Mouse (Mus musculus) gastrocnemius, postnatal 25 days (tissue): ENCODE data around the gene Dmc1. TPM values are rescaled to one million over a fixed set of nuclear protein-coding genes. Genes with fewer than 3 reads are reported as not detected.

Source experiments
- DNase-seq: peaks from one replicate; pipeline ENCODE4 v3.0.0; 2022
- long read RNA-seq, 2 experiments: library from polyadenylated mRNA; stranded (forward); transcript quantifications; one replicate each; pipeline ENCODE4 v2.0.0; 2021
- total RNA-seq, 2 experiments: library from RNA; stranded (reverse); gene quantifications; 1 replicate in 1 of 2; 2 replicates in 1 of 2; pipeline ENCODE4 v1.2.3; 2021

Dmc1 gene
- not detected for total RNA-seq
- long read RNA-seq, experiment 1: 0 reads
- long read RNA-seq, experiment 2: 0 reads

DNA sequence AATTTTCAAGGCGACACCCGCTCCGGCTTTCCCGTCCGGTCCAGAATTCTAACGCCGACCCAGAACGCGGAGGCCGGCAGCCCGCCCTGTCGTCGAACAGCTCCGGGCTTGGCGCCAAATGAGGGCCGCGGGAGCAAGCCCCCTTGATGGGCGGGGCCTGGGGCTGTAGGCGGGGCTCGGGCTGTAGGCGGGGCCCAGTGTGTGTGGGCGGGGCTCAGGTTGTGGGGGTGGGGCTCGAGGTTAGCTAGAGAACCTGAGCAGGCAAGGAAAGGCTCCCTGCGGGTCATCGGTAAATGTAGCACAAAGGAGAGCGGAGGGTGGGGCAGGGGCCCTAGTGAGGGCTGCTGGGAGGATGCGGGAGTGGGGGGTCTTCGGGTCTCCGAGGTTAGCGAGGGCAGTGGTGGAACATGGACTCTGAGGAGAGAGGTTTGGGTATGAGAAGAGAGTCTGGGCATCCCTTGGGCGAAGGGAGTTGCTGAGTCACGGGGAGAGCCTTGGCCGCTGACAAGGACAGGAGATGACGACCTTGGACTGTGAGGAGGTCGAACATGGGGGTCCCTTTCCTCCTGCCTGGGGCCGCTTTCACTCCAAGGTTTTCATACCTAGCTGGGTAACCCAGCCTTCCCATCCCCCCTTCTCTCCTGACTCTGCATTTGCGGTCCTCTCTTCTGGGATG, at the start of gene Dmc1:
Gene Dmc1, minus strand, starts transcription at position 120 of the 676 bp plus-strand sequence.
- peak; percentile 13 for DNase-seq

DNA sequence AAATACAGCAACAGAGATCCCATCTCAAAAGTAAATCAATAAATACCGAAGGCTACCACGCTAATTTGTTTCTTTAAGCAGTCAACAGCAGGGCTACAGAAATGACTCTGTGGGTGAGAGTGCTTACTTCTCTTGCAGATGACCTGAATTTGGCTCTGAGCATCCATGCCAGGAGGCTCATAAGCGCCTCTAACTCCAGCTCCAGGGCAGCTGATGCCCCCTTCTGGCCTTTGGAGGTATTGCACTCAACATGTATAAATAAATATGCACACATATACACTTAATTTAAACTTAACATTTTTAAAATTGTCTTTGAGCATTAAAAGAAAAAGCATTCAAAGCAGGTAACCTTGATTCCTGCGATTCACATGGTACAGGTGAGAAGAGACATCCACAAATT, 46.6 kb upstream of the Dmc1 start:
- DNase-seq: no peak

DNA sequence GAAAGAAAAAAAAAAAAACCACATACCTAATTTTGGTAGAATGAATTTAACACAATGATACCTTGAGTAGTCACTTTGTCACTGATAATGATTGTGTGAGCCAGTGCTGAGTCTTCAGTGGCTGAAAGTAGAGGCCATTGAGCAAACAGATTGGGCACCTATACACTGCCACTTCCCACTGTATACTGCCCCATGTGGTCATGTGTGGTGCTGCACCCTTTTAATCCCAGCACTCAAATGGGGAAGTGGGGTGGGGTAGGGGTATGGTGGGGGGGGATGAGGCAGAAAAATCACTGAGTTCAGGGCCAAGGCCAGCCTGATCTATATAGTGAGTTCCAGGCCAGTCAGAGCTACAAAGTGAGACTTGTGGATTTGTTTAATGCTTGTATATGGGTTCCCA, 45.7 kb upstream of the Dmc1 start:
- DNase-seq: no peak

DNA sequence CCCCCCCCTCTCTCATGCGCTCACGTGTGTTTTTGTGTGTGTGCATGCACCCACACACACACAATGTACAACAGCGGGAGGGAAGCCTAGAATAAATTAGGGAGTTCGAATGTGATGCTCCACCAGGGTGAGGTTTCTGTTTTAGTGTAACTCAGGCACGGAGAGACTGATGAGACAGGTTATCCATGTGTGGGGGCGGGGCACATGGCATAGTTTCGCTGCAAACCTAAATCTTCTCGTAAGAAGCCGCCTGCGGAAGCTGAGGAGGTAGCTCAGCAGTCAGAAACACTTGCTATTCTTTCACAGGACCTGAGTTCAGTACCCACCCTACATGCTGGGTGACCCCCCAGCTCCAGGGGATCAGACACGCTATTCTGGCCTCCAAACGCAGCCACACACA, 43.2 kb upstream of the Dmc1 start:
- DNase-seq: no peak

DNA sequence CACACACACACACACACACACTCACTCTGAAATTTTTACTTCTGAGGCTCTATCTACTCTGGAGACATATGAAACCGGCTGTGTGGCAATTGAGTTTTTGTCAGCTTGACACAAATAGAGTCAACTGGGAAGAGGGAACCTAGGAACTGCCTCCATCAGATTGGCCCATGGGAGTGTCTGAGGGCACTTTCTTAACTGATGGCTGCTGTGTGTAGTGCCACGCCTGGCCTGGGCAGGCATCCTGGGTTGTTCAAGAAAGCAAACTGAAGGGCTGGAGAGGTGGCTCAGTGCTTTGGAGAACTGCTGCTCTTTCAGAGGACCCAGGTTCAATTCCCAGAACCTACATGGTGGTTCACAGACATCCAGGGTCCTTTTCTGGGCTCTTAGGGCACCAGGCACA, 40.6 kb upstream of the Dmc1 start:
- no peak for DNase-seq

DNA sequence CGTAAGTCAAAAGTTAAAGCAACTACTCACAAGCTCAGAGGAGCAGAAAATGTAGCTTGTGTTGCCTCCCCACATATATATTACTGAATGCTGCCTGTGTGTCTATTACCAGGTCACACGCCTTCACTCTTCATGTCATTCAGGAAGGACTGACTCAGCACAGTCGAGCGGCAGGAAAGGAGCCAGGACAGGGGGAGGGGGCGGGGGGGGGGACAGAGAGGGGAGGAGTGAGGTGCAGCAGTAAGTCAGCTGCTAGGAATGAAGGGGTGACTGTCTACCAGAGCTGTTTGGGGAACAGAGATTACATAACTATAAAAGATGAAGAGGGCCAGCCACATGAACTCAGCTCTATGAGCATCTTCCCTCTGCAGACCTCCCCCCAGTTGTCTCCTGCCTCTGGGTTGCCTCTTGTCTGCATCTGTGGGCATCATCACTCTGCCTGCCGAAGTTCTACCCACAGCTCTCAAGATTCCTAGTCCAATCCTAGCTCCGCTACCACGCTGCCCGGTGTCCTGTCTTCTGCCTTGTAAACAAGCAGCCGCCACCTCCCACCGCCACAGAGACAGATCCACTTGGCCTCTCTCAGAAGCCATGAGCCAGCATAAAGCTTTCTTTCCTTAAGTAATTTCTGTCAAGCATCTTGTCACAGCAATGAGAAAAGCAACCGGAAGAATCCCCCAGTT, 36.4 kb upstream of the Dmc1 start:
- no peak for DNase-seq

DNA sequence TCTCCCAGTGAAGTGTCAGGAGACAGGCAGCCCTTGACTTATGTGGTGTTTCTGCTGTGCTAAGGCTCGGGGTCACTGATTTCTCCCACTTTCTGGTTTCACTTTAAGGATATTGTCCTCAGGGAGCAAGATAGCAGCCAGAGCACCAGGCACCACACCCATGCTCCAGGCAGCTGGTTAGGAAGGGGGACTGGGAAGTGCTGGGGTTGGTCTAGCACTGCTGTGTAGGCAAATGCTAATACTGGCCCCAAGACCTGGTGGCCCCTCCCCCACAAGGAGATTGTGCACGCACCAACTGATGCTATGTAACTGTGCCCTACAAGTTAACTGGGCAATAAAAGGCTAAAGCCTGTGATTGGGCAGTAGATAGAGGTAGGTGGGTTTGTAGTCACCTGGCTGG, 25.6 kb upstream of the Dmc1 start:
- DNase-seq: no peak

DNA sequence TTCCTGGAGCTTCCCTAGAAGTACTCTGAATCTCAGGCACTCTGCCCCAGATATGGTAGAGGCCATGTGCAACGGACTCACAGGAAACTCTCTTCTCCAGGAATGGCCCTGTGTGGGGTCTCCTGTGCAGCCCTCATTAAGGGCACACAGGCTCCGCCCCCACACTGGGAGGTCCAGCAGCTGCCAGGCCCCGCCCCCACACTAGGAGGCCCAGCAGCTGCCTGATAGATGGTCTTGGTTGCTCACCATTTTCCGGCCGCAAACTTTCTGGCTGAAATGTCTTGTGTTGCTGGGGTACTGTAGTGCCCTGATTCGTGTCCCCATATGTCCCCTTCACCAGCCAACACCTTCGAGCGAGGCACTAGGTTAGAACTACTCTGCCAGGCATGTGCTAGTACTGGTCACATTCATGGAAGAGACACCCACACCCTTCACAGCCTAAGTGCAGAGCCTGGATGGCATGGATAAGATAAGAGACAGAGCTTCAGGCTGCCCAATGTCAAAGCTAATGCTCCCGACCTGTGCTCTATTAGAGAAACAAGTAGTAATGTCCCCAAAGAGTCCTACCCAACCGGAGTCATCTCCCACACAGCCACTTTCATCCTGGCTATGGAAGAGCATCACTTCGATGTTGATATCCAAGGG, 15.0 kb upstream of the Dmc1 start:
- DNase-seq: peak; percentile 3

DNA sequence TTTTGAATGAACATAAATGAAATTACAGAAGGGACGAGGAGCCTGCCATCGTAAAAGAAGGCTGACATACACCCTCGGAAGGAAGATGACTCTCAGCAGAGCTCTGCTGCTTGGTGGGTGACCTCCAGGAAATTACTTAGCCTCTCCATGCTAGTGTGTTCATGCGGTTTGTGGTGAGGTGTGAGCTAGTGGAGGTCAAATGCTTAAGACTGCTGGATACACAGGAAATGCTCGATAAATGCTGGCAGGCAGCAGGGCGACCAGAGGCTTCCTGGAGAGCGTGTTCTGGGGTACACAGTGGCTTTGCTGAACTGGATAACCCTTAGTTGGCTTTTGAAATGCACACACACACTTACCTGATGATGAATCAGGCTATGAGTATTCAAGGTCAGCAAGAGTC, 13.5 kb upstream of the Dmc1 start:
- no peak for DNase-seq

DNA sequence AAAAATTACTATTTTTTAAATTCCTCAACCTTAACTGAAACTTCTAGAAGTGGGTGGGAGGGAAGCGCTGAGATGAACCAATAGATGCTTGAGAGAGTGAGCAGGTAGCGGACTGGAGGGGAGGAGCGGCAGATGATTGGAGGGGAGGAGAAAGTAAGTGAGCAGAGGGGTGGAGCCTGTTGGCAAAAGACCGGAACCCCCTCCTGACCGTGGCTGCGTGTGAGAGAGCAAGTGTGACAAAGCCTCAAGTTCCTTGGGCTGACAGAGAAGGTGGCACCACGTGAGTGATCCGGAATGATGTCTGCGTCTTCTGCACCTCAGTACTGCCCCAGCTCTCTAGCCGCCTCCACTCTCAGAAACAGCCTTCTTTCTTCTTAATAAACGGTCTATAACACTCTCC, 12.2 kb upstream of the Dmc1 start:
- DNase-seq: no peak

DNA sequence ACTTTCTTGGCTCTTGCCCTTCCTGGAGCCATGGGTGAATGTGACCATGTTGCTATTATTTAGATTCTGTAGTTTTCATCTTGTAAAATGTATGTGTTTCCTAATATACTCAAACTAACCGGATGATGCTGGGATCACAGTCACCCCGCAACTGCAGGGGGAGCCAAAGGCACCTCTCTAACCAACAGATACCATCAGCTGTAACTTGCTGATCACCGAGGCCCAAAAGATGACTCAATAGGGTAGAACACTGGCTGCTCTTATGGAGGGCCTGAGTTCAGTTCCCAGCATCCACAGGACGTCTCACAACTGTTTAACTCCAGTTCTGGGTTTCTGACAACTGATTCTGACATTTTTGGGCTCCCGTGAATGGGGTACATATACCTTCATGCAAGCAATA, 11.8 kb upstream of the Dmc1 start:
- DNase-seq: no peak

DNA sequence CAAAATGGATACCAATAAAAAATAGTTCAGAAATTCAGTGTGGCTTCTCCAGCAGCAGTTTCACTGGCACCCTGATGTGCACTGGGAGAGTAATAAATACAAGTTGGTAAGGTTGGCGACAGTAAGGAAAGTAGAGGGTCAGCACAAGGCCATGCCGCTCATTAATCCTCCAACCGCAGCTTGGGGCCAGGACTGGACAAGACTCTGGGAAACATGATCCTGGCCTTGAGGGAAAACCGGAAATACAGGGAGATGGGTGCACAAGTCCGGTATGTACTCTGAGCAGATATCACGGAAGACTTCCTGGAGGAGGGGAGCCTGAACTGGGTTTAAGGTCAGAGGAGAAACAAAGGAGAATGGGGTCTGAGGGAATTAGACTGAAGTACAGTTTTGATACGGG, 10.6 kb upstream of the Dmc1 start:
- DNase-seq: no peak

DNA sequence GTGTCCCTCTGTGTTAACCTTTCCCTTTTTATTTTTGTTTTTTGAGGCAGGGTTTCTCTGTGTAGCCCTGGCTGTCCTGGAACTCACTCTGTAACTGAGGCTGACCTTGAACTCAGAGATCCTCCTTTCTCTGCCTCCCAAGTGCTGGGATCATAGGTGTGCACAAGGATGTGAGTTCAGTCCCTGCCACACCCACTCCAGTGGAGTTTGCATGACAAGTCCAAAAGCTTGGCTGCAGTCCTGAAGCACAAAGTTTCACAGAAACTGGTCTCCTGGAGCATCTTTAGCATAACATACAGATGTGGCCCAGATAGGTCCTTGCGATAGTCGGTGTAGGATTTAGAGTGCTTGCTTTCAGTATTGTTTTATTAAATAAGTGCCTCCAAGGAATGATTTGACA, 4.3 kb upstream of the Dmc1 start:
- DNase-seq: no peak

DNA sequence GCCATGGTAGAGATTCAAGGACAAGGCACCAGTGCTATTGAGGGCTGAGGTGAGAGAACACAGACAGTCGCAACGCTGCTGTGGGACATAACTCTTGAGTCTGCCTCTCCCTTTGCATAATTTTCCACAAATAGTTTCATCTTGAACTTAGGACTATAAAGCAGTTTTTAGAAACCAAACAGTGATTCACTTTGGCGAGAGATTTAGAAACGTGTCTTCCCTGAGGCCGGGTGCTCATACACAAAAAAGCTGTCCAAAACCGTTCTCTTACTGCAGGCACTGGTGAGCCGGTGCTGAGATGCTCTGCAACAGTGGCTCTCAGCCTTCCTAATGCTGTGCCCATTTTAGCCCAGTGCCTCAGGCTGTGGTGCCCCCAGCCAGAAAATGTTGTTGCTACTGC, 3.3 kb upstream of the Dmc1 start:
- no peak for DNase-seq

DNA sequence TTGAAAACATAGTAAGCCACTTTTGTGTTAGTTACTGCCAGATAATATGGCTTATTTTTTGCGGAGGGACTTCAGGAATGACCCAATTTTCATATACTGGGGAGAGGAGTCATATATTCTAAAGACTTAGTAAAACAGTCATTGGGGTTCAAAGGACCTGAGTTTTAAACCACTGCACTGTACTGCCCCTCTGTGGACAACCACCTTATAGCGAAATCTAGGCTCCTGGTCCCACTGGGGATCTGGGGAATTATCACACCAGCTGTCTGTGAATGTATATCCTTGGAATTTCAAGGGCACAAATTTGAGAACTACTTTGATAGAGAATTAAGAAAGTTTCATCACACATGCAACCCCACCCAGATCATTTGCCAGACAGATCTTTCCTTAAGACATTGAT, 2.8 kb upstream of the Dmc1 start:
- no peak for DNase-seq

DNA sequence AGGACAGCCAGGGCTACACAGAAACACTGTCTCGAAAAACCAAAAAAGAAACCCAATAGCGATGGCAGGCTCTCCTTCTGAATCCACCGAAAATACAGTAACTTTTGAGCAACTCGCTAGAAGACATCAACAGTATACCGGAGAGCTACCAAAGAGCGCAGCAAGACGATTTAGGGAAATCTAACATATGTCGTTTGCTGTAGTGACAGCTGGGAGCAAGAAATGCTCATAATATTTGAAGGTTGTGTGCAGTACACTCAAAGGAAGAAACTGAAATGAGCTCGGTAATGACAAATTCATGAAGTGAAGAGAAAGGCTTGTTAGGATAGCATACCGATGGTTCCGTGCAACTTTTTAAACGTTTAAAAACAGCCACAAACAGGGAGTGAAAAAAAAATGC, 1.3 kb upstream of the Dmc1 start:
- DNase-seq: no peak

DNA sequence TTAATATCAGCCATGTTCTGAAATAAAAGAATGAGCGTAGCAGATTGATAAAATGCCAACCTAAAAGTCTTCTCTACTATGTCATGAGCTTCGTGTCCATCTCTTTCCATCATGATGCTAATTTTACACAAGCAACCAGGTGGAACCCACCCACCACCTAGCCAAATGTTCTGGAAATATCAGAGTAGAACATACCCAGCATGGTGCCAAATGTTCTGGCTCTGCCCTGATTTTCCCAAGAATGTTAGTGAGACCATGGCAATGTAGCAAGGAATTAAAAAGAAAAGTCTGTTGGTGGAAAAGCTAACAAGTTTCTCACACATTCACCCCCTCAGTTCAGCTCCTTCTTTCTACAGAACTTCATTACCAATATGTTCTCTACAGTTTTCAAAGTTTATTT, 4.7 kb downstream of the Dmc1 start:
- no peak for DNase-seq

DNA sequence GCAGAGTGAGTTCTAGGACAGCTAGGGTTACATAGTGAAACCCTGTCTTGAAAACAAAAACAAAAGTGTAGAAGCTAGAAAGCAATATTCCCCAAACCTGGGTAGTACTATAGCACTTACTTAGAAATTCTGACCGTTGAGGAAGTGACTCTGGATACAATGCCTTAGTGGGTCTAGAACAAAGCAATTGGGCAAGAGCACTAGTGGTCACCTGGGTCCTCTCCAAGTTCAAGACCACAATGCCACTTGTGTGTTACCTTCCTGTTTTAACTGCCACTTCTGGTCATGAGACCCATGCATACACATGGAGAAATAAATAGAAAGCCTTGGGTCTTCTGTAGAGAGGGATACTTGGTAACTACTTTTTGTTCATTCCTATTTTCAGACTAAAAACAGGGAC, 6.2 kb downstream of the Dmc1 start:
- DNase-seq: no peak

DNA sequence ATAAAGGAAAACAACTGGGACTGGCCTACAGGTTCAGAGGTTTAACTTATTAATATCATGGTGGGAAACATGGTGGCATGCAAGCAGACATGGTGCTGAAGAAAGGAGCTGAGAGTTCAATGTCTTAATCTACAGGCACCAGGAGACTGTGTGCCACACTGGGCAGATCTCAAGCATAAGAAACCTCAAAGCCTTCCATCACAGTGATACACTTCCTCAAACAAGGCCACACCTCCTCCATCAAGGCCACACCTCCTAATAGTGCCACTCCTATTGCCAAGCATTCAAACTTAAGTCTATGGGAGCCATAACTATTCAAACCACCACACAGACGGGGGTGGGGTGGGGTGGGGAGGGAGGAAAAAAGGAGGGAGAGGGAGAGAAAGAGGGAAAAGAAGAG, 23.3 kb downstream of the Dmc1 start:
- DNase-seq: no peak

DNA sequence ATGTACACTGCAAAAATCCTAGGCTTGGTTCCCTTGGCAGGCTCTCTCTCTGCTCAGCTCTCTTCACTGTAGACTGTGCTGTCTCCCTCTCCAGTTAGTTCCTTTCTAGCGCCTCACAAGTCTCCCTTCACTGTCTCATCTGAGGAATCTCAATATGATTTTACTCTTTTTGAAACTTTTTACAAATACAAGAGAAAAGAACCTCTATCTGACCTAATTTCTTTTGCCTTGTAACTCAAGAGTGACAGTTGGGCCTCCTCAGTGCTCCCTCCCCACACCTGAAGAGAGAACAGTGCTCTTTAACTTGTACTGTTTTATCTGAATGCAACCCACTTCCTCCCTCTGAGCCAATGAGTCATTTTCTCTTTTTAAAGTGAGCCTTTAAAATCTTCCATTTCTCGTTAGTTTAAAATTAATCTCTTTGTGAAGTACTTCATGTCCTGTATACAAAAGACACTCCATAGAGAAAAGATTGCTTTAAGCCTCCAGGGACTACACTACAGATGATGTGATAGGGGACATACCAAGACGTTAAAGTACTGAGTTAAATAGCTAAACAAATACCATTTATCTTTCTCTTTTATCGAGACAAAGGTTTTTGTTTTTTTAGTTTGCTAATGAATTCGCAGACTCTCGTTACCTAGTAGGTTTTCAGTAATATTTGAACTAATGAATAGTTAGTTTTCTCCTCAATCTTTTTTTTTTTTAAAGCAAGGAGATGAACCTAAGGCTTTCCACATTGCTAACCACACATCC, 27.1 kb downstream of the Dmc1 start:
- DNase-seq: no peak

DNA sequence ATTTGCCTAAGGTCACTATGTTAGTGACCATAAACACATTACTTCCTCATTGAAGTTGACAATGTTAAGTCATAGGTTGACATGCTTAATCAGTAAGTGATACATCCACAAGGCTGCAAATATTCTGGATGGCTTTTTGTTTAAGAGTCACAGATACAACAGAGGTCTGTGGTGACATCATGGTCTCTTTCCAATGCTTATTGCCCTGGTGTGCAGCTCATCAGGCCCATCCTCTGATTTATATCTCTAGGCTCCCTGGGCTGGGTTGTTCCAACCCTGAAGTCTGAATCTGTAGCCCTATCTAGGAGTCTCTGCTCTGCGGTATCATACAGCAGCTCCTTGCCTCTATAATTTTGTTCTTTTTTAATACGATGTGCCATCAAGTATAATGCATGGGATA, 28.0 kb downstream of the Dmc1 start:
- no peak for DNase-seq

DNA sequence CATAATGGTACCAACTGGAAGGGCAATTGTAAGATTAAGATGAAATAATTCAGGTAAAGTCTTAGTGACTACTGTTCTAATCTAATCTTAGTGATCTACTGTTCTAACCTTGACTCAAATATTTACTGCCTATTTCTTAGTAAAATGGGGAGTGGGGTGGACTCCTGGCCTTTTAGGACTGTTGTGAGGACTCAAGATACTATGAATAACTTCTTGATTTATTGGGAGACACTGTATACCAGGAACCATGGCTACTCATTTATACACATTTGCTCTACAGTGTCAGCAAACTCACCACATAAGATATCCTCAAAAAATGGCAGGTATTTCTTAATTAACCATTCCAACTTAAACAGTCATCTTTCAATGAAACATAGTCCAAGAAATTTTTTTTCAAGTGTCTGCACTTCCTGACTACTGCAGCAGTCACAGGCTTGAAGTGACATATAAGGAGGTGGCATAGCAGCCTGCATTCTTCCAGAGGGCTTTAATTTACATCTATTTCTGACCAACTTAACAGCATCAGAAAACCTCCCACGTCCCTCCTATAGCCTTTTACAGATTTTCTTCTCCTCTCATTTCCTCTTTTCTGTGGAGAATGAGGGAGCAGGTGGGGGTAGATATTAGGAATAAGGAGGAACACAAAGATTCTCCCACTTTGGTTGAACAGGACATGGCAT, 29.2 kb downstream of the Dmc1 start:
- DNase-seq: no peak
